Mouse (Mus musculus): ENCODE measurements around the gene Tmcc1.
"Not testable (repeated sequence)": the region's sequence is repeated elsewhere in the genome, so short reads cannot be mapped to it uniquely, and the experiment has no call there.

Tmcc1 gene

DNA sequence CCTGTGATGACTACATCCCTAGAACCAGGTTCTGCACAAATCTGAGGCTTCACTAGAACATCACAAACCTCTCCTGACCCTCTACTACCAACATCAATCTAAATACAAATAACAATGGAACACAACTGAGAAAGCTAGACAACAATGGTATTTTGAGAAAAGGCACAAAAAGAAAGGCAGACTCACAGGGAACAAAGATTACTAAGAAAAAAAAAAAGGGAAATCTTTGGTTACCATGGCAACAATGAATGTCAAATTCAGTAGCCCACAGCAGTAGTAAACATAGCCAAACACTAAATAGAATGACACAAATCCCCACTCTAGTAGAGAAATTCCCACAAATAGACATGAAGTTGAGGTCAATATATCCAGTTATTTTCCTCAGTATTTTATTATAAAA, 52.5 kb downstream of the Tmcc1 start:
- no peak for DNase-seq

DNA sequence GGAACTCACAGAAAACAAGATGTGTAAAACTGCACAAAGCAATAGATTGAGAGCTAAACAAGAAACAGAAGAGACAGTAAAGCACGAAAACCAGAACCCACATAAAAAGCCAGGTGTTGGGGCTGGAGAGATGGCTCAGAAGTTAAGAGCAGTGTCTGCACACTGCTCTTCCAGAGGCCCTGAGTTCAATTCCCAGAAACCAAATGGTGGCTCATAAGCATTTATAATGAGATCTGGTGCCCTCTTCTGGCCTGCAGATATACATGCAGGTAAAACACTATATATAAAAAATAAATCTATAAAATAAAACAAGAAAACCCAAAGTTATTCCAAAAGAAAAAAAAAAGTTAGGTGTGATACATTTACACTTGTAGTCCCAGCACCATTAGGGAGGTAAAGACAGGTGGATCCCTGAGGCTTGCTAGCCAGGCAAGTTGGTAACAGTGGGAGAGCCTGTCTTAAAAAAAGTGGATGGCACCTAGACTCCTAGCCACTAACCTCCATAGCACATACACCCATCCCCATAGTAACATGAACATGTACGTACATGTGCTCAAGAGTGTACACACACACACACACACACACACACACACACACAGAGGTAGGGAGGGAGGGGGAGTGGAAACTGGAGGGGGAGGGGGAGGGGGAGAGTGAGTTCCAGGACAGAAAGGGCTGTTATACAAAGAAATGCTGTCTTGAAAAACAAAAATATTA, 54.0 kb downstream of the Tmcc1 start:
- peak in 1 of 2 experiments; percentile 24 for DNase-seq

DNA sequence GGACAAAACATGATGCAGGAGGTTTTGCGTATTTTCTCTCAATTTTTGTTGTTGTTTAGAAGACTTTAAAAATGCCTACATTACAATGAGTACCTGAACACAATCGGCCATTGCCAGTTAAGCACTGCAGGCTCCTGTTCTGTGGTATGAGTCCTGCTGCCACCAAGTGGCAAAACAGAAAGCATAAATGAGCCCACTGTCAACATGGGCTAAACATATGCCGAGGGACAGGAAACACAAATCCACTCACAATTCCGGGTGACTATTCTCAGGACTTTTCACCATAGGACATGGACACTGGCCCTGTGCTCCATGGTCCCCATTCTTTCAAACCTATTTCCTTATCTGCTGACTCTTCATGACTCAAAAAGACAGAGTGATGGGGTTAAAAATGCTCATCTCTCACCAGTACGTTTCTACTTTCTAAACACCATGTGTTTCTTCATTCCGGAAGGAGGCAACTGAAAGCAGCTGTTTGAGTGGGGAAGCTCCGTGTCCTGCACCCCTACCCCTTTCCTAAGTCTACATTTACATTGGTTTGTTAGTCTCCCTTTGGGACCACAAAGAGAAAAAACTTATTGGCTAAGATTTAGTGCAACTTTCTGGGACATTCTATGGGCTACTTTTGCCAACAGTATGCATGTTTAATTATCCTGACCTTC, 57.2 kb downstream of the Tmcc1 start:
- DNase-seq, result peak; percentile 38 to 43

DNA sequence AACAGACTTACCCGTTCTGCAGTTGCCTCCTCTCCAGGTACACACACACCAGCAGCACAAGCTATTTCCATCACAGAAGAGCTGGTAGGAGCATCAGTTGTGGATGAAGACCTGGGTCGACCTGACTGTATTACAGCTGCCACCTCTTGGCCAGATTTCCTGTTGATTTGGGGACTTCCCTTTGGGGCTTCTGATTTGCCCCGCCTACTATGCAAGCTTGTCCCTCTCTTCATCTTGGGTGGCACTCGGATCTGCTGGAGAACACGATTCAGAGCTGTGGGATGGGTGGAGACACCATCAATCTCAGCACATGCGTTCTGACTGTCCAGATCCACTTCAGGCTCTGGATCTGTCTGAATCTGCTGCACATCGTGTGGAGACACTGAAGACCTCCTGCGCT, 59.5 kb downstream of the Tmcc1 start:
- DNase-seq, result no peak

DNA sequence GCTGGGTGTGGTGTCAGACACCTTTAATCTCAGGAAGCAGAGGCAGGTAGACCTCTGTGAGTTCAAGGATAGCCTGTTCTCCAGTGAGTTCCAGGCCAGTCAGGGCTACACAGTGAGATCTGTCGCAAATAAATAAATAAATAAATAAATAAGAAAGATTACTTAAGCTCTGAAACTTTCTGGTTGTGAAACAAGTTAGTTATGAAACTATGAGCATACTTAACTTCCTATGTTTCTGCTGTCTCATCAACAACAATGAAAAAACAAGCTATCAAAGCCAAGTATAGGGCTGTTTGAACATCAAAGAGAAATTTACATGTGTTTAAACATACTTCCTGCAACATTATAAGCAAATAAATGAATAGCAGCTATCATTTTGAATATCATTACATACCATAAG, 61.5 kb downstream of the Tmcc1 start:
- DNase-seq, result no peak

DNA sequence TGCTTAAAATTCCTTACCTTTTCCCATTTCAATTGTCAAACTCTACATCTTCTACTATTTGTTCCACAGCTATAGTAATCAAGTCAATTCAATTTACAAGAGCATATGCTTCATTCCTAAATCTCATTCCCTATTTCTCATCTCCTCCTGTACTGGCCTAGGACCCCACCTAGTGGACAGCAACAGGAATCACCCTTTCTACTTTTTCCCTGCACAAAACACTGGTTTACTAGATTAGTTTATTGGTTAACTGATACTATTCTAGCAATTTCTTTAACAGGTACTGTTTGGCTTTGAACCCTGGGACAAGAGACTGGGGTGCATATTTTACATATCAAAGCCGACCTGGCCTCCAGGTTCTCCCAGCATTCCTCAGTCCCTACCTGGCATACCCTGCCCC, 64.6 kb downstream of the Tmcc1 start:
- peak in 1 of 2 experiments; percentile 21 for DNase-seq

DNA sequence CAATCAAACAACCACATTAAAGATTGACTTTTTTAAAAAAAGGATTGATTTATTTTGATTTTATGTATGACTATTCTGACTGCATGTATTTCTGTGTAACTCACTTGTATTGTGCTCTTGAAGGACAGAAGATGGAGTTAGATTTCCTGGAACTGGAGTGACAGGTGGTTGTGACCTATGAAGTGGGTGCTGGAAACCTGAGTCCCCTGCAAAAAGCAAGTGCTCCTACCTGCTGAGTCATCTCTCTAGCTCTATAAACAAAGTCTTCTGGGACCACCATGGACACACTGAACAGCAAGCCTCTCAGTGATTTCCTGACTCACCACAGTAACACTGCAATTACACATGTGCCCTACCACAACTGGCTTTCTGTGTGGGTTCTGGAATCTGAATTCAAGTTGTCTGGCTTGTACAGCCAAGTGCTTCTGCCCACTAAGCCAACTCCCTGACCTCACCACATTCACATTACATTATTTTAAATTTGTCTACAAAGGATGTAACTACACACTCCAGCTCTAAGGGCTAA, 65.3 kb downstream of the Tmcc1 start:
- DNase-seq, result no peak

DNA sequence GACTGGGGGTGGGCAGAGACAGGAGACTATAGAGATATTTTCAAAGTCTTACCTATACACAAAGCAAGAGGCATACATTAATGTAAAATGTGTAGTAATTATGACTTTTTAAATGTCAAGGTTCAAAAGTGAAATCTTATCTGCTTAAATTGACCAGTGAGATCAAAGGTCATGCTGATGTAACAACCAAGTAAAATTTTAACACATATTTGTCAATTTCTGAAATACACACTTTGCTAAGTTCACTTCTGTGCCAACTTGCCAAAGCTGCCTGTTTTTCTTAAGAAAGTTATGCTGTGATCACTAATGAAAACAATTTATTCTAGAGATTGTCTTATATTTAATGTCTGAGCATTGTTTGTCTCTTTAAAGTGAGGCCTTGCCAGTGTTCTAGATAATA, 66.7 kb downstream of the Tmcc1 start:
- no peak for DNase-seq

DNA sequence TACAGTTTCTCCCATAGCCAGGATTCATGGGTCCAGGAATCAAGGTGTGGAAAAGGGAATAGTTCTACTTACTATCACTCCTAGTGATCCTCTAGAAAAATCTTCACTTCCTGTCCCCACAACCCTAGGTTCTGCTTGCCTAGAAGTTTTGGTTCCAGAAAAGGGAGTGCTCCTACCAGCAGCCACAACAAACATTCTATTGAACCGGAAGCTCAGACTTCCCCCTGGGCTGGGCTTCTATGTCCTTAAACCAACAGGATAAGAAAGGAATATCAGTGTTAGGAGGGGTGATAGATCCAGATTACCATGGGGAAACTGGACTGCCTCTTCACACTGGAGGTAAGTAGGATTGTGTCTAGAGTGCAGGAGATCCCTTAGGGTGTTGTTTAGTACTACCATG, 70.4 kb downstream of the Tmcc1 start:
- DNase-seq, result no peak

DNA sequence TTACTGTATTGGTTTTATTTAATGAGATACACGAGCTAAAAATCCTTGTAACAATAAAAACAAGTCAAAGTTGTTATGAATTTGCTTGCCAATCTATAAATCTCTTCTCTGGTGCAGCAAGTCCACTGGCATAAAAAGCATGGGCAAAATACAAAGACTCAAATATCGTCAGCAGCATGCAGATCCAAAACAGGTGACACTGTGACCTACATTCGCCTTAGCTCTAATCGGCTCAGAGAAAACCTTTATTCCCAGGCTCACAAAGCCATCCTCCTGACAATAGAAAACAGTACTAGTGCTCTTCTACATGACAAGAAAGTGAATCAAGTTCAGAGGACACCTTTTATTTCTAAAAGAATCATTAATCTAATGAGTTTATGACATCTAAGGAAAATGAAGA, 73.6 kb downstream of the Tmcc1 start:
- DNase-seq, result no peak

DNA sequence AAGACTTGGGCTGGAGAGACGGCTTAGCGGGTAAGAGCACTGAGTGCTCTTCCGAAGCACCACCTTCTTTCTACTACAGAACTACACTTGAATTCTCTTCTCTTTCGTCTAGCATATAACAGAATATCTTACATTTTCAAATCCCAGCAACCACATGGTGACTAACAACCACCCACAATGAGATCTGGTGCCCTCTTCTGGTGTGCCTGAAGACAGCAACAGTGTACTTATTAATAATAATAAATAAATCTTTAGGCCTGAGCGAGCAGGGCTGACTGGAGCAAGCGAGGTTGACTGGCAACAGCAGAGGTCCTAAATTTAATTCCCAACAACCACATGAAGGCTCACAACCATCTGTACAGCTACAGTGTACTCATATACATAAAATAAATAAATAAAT, 76.7 kb downstream of the Tmcc1 start:
- DNase-seq, result not testable (repeated sequence)

DNA sequence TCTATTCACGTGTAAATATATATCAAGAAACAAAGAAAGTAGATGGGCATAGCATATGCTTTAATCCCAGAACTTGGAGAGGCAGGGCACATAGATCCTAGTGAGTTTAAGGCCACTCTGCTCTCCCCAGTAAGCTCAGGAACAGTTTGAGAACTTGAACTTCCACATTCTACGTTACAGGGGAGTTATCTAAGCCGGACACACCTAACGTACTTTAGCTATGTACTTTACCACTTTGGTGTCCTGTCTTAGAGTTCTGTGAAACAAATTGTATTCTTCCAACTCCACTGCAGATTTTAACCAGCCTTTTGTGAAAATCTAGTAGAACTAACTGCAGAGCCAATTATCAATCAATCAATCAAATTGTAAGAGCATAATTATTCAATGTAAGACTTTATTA, 82.7 kb downstream of the Tmcc1 start:
- no peak for DNase-seq

DNA sequence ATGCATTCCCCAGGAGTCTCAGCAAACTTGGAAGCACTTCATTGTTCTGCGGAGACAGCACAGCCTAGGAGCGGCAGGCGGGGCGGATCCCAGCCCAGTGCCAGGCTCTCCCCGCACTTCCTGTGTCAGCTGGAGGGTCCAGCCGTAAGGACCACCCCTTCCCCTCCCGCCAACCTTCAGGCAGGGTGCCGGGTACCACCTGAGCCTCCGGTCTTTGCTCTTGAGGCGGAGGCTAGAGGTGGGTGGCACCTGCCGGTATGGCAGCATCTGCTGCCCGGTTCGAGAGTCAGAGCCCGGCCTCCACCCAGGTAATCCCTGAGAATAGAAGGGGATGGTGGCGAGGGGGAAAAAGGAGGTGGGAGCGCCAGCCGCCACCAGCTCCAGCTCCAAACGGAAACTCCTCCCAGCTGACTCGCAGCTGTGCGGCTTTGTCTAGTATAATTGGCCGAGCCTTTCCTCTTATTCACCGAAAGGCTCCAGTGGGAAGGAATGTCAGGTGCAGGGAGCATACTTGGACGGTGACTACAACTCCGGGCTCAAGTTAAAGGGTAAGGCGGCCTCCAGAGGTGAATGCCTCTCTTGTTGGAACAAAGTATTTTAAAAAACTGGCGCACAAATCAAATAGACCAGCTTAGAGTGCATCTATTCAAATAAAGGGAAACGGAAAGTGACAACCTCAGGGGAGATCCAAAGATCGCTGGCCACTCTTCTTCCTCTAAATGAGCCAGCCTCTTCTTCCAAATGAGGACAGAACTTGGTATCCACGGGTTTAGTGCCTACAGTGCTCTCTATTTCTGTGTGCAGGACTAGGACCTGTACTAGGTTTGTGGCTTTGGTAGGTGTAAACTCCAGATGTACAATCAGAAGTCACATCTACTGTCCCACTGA, 85.6 kb downstream of the Tmcc1 start:
- DNase-seq, result peak; percentile 54 to 71

DNA sequence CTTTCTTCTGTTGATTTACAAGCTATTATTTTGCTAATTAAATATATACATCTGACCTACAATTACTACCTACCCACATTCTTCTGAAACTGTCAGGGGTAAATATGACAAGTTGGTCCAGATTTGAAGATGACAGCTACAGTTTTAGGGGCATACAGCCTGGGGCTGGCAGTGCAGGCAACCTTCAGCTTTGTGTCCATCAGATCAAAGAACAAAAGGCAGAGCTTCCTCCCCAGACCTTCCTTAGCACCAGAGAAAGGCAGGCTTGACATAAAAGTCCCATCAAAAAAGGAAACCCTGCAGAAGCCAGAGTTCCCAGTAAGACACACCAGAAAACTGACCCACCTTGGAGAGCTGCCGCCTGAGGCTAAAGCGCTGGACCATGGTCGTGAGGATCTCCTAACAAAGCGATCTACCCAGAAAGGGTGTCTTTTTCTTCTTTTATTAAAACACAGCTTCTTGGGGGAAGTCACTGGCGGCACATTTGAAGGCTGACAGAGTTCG, 86.3 kb downstream of the Tmcc1 start:
- no peak for DNase-seq

DNA sequence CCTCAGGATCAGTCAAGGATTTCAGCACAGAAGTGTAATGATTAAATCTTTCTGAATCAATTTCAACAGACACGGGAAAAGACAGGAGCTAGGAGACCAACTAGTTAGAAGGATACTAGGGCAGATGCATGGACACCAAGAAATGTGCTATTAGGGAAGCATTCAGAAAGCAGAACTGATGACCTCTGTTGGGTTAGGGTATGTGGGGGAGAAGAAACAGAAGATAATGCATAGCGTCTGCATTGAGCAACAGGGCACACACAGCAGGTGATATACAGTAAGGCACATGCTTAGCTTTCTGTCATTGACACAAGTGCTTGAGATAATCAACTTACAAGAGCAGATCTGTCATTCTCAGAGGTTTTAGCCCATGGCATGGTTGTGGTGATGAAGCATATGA, 95.7 kb downstream of the Tmcc1 start:
- DNase-seq, result no peak

DNA sequence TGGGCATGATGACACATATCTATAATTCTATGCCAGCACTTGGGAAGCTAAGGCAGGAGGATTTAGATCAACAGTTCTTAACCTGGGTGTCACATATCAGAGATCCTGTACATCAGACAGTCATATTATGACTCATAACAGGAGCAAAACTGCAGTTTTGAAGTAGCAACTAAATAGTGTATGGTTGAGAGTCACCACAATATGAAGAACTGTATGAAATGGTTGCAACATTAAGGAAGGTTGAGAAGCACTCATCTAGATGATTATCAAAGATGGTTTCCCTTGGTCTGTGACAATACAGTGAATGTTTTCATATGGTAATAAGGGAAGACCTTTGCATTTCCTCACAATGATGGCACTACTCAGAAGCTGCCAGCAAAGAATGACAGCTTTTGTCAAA, 103.9 kb downstream of the Tmcc1 start:
- DNase-seq, result no peak

DNA sequence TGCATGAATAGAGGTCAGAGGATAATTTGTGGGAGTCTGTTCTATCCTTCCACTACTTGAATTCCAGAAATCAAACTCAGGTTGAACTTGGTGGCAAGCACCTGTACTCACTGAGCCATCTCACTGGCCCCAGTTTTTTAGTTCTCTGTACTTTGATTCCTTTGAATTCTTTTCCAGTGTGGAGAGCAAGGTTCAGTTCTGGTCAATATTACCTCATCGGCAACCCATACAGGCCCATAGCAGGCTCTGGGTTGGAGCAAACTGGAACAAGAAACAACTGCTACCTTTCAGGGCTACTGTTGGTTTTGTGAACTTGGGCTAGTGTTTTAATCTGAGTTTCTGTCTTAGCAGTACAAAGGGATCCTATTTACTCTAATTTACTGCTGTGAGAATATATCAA, 107.2 kb downstream of the Tmcc1 start:
- DNase-seq, result no peak

DNA sequence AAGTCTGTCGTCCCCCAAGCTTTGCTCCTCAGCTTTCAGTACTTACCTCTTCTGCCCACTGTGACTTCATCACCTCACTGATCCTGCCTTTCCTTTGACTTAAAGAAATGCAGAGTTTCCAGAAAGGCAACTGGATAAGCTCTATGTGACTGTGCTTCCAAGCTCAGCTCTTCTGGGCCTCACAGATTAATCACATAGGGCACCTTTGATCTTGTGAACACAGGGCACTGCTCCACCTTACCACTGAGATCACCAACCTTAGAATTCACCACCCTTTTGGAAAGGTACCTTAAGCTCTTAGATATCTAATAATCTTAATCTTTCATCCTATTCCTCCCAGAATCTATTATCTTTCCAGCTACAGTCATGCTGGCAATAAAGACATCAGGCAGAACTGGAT, 111.0 kb downstream of the Tmcc1 start:
- DNase-seq, result no peak

DNA sequence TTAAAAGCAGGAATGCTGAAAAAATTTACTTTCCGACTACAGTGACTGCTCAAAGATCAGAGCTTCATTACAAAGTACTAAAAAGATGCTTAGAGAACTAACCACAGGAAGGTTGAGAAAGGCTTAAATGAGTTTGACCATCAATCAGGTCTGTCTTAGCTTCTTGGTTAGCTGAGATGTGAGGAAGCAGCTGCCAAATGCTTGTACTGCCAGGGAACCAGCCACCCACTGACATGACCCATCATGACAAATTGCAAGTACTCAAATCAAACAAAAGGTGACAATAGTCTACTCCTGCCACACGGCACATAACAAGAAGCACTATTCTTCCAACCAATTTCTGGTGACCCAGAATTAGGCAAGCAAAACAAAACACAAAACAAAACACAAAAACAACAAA, 111.9 kb downstream of the Tmcc1 start:
- DNase-seq, result no peak

DNA sequence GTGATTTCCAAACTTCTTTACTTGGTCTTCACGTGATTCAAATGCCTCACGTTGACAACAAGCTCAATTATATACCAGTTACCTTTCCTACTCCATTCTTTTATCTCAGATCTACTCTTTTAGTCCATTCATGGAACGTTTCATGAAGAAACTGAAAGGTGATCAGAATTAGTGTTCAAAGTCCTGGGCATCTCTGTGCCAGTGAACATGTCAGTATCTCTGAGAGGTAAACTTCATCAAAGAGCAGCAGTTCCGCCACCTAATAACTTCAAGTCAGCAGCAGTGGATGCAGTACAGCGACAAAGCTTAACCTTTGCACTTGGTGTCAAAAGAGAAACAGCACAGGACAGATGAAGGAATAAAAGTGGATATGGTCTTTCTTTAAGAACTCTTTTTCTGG, 112.5 kb downstream of the Tmcc1 start:
- no peak for DNase-seq

DNA sequence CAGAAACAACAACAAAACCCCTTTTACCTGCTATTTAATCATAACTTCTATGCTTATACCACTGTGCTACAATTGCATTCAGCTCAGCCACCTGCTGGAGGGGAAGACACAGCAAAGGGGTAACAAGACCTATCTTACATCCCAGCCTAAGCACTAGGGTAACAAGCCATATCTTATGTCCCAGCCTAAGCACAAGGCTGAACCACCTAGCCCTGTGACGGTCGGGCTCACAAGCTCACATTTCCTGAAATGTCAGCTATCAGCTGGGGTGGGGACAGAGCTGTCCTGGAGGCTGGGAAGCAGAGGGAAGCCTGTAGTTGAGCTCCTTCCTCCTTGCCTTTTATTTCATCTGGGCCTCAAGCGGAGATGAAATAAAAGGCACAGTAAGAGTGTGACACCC, 115.7 kb downstream of the Tmcc1 start:
- peak in 1 of 2 experiments; percentile 42 for DNase-seq

DNA sequence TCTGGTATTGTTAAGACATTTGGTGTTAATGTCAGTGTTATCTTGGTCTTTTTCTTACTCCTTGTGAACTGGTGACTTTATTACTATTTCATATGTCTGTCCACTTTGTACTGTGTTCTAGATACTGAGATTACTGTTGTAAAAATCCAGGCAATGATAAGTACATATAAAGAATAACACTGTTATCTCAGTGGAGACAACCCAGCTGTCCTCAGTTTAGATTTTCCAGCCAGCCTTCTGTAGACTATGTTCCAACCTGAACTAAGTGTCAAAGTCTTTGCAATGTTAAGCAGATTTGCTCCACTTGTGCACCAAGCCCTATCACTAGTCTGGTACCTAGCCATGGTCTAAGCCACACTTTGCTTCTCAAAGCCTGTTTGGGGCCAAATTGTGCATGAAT, 118.4 kb downstream of the Tmcc1 start:
- no peak for DNase-seq

DNA sequence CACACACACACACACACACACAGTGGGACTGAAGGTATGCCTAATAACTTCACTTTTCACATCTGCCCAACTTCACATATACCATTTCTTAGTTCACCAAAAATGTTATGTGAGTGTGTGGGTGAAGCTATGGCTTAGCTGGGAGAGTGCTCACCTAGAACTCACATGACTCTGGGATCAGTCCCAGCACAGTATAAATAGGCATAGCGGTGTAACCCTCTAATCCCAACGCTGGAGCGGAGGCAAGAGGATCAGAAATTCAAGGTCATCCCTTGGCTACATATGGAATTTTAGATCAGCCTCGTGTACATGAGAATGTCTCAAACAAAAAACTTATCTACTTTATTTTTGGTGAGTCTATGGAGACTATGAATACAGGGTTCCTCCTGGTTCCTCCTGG, 119.7 kb downstream of the Tmcc1 start:
- no peak for DNase-seq
